Mouse (Mus musculus) 3T3-L1 (cell line): ENCODE data around the gene Large2.

ENCODE experiments used
- DNase-seq: peaks from one replicate; pipeline ENCODE4 v3.0.0-alpha.2; 2015; ENCODE audit warnings: low read depth, low spot score

Gene Large2

DNA sequence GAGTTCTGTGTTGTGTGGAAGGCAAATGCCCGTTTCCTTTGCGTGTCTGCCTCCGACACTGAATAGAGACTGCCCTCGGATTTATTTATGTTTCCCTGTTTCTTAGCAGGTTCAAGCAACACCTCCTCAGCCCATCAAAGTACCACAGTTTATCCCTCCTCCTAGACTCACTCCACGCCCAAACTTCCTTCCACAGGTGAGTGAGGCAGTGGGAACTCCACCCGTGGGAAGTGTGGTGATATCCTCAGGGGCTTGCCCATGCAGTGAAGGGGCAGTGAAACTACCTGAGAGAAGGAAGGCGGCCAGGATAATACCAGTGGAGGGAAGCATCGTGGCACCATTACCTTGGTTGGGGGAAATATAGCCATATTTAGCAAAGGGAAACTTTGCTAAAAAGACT lies 46.5 kb downstream of the Large2 start:
- DNase-seq, result no peak

DNA sequence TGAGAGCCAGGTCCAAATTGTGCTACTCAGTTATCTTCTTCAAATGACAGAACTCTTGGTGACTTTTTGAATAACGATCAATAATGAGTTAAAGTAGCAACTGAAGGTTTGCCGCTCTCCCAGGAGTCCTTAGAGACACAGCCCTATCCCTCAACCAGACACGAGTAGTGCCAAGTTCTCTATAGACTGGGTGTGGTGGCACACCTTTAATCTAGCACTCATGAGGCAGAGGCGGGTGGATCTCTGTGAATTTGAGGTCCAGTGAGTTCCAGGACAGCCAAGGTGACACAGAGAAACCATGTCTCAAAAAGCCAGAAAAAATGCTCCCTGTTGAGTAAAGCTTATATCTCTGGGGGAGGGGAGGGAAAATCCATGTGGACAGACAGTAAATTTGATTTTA lies 47.1 kb downstream of the Large2 start:
- DNase-seq, result no peak

DNA sequence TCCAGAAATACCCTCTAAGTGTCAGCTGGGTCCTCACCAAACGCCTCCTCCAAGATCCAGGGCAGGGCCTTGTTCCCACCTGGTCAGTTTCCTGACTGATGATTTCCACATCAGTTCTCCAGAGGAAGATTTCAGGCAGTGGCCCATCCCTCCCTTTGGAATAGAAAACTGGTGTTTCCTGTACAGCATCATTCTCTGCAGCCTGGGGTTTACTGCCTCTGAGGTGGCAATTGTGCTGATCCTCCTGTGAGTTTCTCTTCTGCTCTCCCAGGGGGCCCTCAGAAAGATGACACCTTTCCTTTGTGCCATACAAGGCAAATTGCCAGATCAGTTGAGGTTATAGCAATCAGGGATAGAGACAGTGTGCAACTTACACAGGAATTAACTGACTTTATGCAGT lies 48.4 kb downstream of the Large2 start:
- DNase-seq, result no peak

DNA sequence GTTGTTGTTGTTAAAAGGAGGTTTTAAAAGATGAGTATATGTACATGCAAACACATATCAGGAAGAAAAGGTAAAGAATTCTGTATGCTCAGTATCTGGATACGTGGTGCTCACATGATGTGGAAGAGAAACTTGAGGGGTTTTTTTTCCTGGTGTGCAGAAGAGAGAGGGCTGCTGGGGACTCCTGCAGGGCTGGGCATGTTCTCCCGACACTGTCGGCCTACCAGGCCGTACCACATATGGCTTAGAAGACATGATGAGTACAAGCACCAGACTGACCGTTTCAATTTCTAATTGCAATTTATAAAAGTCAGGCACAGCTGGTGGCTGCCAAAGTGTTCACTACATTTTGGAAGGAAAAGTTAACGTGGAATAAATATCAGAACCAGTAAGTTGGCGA lies 49.0 kb downstream of the Large2 start:
- no peak for DNase-seq

DNA sequence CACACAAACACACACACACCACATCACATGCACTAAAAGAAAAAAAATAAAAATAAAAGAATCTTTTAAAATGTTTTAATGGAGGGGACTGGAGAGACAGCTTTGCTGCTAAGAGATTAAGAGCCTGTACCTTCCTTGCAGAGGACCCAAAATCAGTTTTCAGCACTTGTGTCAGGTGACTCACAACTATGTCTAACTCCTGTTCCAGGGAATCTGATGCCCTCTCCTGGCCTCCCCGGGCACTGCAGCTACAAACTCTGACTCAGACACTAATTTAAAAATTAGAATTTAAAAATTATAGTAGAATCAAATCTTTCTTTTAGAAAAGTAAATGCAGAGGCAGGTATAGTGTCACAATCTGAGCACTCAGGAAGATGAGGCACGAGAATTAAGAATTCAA lies 52.0 kb downstream of the Large2 start:
- DNase-seq, result peak; percentile 66

DNA sequence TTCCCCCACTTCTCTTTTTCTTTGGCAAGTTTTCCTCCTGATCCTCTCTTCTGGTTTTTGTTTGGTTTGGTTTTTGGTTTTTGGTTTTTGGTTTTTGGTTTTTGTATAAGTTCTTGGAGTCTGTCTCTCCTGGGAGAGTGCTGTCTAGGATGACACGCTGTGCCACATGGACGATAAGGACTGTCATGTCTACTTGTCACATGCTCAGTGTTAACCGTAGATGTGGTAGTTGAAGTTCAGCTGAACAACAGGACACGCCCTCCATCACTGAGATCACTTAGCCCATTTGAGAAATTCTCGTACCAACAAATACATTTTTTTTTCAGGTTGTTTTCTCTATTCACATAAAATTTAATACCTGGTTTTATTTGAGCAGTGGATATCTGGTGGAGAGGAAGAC lies 57.4 kb downstream of the Large2 start:
- DNase-seq, result no peak

DNA sequence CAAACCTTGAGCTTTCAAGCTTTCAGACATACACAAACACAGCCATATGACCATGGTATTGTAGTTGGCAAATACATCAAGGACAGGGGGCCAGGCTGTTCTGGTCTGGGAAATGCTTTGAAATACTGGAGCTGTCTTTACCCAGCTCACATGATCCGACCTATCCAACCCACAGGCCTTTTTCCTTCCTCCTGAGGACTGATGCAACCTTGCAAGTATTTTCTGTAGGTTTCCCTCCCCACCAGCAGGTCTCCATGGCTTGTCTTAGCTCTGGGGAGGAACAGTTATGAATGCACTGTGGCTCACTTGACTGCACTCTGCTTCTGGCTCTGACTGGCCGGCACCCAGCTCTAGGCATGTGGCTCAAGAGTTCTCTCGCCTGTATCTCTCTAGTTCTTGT lies 58.0 kb downstream of the Large2 start:
- DNase-seq, result peak; percentile 12
